Mouse (Mus musculus): ENCODE measurements around the gene Mrap.

Gene Mrap

DNA sequence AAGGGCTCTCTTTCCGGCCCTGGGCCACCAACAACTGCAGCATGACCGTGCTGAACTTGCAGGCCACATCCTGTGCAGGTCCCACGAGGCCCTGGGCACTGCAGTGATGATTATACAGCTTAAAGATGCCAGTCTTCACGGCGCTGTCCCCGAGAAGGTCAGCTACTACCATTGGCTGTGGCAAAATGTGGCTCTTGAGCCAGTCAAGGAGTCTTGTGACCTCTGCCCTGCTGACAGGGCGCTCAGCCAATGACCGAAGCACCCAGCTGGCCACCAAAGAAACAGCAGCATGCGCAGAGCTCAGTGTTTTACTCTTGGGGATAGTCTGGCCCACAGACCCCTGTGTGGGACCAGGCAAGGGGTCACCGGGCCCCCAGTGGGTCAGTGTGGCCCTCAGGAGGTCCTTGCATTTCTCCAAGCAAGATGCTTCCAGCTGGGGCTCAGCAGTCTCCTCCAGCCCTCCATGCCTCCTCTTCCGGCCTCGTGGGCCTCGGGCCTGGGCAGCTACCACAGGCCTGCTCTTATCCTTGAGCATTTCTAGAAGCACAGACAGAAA lies 15.5 kb downstream of the Mrap start:
- no peak for DNase-seq (ENCODE audit: low spot score in 2 of 2)

- no peak for DNase-seq (ENCODE audit: low spot score in 2 of 2)
Observed at GRCm38 (mm10) chr16:90759335-90759734, 21.3 kb downstream of the Mrap start.

- DNase-seq (ENCODE audit: low spot score in 2 of 2), result no peak
Observed at GRCm38 (mm10) chr16:90760515-90760914, 22.5 kb downstream of the Mrap start.

GRCm38 (mm10) chr16:90765195-90765877 lies 27.3 kb downstream of the Mrap start:
- no peak for DNase-seq (ENCODE audit: low spot score in 2 of 2)

- DNase-seq (ENCODE audit: low spot score in 2 of 2), result no peak
Observed at GRCm38 (mm10) chr16:90766919-90767454, 29.0 kb downstream of the Mrap start.

DNA sequence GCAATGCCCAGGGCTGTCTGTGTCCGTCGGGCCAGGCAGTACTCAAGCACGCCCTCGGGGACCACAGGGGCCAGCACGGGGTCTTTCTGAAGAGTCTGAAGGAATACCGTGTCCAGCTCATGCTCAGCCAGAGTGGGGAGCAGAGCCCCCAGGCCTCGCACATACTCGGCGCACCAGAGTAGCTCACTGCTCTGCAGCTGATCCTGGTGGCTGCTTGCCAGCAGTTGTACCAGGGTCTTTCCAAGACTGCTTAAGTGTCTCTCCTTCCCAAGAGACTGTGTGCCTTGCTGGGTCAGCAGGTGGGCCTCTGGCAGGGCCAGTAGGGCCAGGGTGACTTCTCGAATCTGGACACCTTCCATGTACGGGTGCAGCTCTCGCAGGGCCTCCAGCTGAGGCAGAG lies 36.2 kb downstream of the Mrap start:
- no peak for DNase-seq (ENCODE audit: low spot score in 2 of 2)

DNA sequence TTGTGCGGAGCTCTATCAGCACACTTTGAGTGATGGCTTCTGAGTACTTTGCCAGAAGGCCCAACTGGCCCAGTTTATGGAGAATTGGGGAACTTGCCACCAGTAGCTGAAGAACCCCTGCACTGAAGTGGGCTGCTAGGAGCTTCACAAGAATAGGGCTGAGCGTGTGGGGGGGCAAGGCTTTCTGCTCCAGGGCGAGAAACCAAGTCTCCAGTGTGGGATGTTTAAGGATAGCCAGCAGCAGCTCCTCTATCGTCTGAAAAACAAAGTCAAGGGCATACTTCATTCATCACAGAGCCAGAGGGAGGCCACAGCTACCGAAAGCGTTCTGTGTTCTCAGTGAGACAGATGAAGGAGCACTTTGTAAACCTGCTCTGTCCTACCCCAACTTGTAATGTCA lies 36.6 kb downstream of the Mrap start:
- no peak for DNase-seq (ENCODE audit: low spot score in 2 of 2)

- DNase-seq (ENCODE audit: low spot score in 2 of 2), result no peak
Observed at GRCm38 (mm10) chr16:90775946-90776520, 38.0 kb downstream of the Mrap start.

DNA sequence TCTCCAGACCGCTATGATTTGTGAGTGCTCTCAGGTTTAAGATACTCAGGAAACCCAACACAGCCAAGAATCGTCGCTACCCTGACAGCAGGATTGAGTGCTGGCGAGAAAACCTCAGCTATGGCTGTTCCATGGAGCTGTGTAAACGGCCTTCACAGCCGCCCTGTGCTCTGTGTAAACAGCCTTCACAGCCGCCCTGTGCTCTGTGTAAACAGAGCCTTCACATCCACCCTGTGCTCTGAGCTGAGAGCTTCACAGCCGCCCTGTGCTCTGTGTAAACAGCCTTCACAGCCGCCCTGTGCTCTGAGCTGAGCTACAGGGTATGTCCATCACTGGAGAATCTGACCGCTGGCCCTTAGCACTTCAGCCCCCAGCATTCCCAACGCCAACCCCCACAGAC lies 41.8 kb downstream of the Mrap start:
- no peak for DNase-seq (ENCODE audit: low spot score in 2 of 2)

- DNase-seq (ENCODE audit: low spot score in 2 of 2), result no peak
Observed at GRCm38 (mm10) chr16:90783302-90783701, 45.3 kb downstream of the Mrap start.

DNA sequence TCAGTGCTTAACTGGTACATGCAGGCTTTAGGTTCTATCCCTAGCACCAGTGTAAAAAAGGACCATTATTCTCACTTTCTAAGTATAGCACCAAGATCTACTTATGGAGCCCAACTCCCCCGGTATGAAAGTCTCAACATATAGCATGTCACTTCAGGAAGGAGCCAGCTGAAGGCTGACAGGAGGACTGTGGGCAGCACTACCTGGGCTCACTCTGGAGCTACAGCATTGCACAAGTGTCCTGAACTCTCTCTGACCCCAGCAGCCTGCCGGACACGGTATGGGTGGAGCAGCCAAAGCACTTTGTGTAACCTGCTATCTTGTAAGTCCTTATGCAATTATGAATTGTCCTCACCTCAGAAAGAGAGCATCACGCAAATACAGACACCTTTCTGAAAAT lies 47.2 kb downstream of the Mrap start:
- DNase-seq (ENCODE audit: low spot score in 2 of 2), result peak in 1 of 2 experiments; percentile 14

- DNase-seq (ENCODE audit: low spot score in 2 of 2), result no peak
Observed at GRCm38 (mm10) chr16:90788580-90788979, 50.6 kb downstream of the Mrap start.

- DNase-seq (ENCODE audit: low spot score in 2 of 2), result no peak
Observed at GRCm38 (mm10) chr16:90790946-90791345, 52.9 kb downstream of the Mrap start.

GRCm38 (mm10) chr16:90792066-90792465 lies 54.1 kb downstream of the Mrap start:
- peak in 1 of 2 experiments; percentile 47 for DNase-seq (ENCODE audit: low spot score in 2 of 2)

GRCm38 (mm10) chr16:90792500-90792899 lies 54.5 kb downstream of the Mrap start:
- DNase-seq (ENCODE audit: low spot score in 2 of 2), result no peak

- no peak for DNase-seq (ENCODE audit: low spot score in 2 of 2)
Observed at GRCm38 (mm10) chr16:90794708-90795107, 56.7 kb downstream of the Mrap start.

- DNase-seq (ENCODE audit: low spot score in 2 of 2), result no peak
Observed at GRCm38 (mm10) chr16:90798446-90798845, 60.4 kb downstream of the Mrap start.

DNA sequence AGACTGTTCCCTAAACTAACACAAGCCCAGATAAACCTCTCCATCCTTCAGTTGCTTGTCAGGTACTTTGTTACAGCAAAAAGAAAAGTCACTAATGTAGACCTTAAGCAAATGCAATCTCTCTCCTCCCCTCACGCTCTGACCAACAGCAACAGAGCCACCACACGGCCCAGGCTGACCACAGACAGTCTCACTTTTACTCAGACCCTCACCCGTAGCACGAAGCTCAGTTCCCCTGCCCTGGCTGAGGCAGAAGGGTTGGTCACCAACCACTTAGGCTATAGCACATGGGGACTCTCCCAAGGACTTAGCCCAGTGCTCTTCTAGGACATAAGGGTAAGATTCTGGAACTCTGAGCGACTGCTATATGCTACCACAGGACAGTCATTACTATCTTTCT lies 60.8 kb downstream of the Mrap start:
- DNase-seq (ENCODE audit: low spot score in 2 of 2), result no peak
